Mouse (Mus musculus): Measurements from ENCODE around the gene Chchd2. TPM values are rescaled to one million over a fixed set of nuclear protein-coding genes. Genes with fewer than 3 reads are reported as not detected.
"Not testable (repeated sequence)": the region's sequence is repeated elsewhere in the genome, so short reads cannot be mapped to it uniquely, and the experiment has no call there.

The Chchd2 gene
- polyA plus RNA-seq, 1 experiment from 2014 or later, result 871 TPM

- H3K4me1 ChIP-seq (ENCODE audit: control insufficient read depth, insufficient read depth, low read length), result peaks cover 2% of the 10 kb centered on the region; the same call in 1 of the 2 replicates
- WGBS (ENCODE audit: insufficient replicate concordance), result 2% methylated on average over 44 of the region's 44 CpGs
- peak; percentile 93 for ATAC-seq (replicated peaks; ENCODE audit: insufficient number of reproducible peaks, low FRiP score, low TSS enrichment)
These were observed 8.2 kb upstream of the Chchd2 start, which contains the start of gene Zbed5 for GRCm38 (mm10) chr5:129895198-129896088. TSS of gene Zbed5 (plus strand) at chr5:129895723.

GRCm38 (mm10) chr5:129890390-129890789 is 3.1 kb upstream of the Chchd2 start:
- WGBS (ENCODE audit: insufficient replicate concordance), result 72% methylated on average over 4 of the region's 7 CpGs
- not testable (repeated sequence) for H3K9ac ChIP-seq (ENCODE audit: low read depth, low read length); ATAC-seq (replicated peaks; ENCODE audit: insufficient number of reproducible peaks, low FRiP score, low TSS enrichment); H3K27me3 ChIP-seq (ENCODE audit: control insufficient read depth, insufficient read depth, low read length); H3K4me1 ChIP-seq (ENCODE audit: control insufficient read depth, insufficient read depth, low read length); H3K4me3 ChIP-seq (ENCODE audit: low read depth, low read length); H3K27ac ChIP-seq (ENCODE audit: low read depth, low read length); H3K36me3 ChIP-seq (ENCODE audit: control insufficient read depth, insufficient read depth, low read length); H3K4me2 ChIP-seq; H3K9me3 ChIP-seq (replicated peaks; ENCODE audit: control insufficient read depth, low read length)

More at GRCm38 (mm10) chr5:129895198-129896088, 8.2 kb upstream of the Chchd2 start, which contains the start of gene Zbed5:
- H3K36me3 ChIP-seq (ENCODE audit: control insufficient read depth, insufficient read depth, low read length), result no peaks in the 10 kb centered on the region
- no peak within 1 kb of the TSS for H3K27ac ChIP-seq (ENCODE audit: low read depth, low read length)
- peak within 1 kb of the TSS; percentile 64 for H3K4me3 ChIP-seq (ENCODE audit: low read depth, low read length)
- H3K9me3 ChIP-seq (replicated peaks; ENCODE audit: control insufficient read depth, low read length), result no peaks in the 10 kb centered on the region
- no peaks in the 10 kb centered on the region for H3K27me3 ChIP-seq (ENCODE audit: control insufficient read depth, insufficient read depth, low read length)
- H3K4me2 ChIP-seq, result peak within 1 kb of the TSS; percentile 79
- H3K9ac ChIP-seq (ENCODE audit: low read depth, low read length), result peak within 1 kb of the TSS; percentile 69

GRCm38 (mm10) chr5:129886271-129886670 is 999 bp downstream of the Chchd2 start:
- H3K36me3 ChIP-seq (ENCODE audit: control insufficient read depth, insufficient read depth, low read length), result peaks cover 17% of the 10 kb centered on the region
- H3K9me3 ChIP-seq (replicated peaks; ENCODE audit: control insufficient read depth, low read length), result no peaks in the 10 kb centered on the region
- peak overlapping the region; percentile 93 for H3K9ac ChIP-seq (ENCODE audit: low read depth, low read length)
- ATAC-seq (replicated peaks; ENCODE audit: insufficient number of reproducible peaks, low FRiP score, low TSS enrichment), result no peak
- H3K27ac ChIP-seq (ENCODE audit: low read depth, low read length), result peak overlapping the region; percentile 95
- H3K4me2 ChIP-seq, result peak overlapping the region; percentile 93
- peaks cover 3% of the 10 kb centered on the region; the same call in 1 of the 2 replicates for H3K4me1 ChIP-seq (ENCODE audit: control insufficient read depth, insufficient read depth, low read length)
- peak overlapping the region; percentile 85 for H3K4me3 ChIP-seq (ENCODE audit: low read depth, low read length)
- 26% methylated on average over 10 of the region's 10 CpGs for WGBS (ENCODE audit: insufficient replicate concordance)
- H3K27me3 ChIP-seq (ENCODE audit: control insufficient read depth, insufficient read depth, low read length), result no peaks in the 10 kb centered on the region

GRCm38 (mm10) chr5:129879888-129880287 is 7.4 kb downstream of the Chchd2 start:
- 71% methylated on average over 3 of the region's 3 CpGs for WGBS (ENCODE audit: insufficient replicate concordance)

GRCm38 (mm10) chr5:129878946-129879345 is 8.3 kb downstream of the Chchd2 start:
- H3K4me3 ChIP-seq (ENCODE audit: low read depth, low read length), result no peak overlapping the region
- no peak overlapping the region for H3K27ac ChIP-seq (ENCODE audit: low read depth, low read length)
- H3K9me3 ChIP-seq (replicated peaks; ENCODE audit: control insufficient read depth, low read length), result no peaks in the 10 kb centered on the region
- WGBS (ENCODE audit: insufficient replicate concordance), result 36% methylated on average over 2 of the region's 2 CpGs
- H3K4me2 ChIP-seq, result no peak overlapping the region
- ATAC-seq (replicated peaks; ENCODE audit: insufficient number of reproducible peaks, low FRiP score, low TSS enrichment), result no peak
- peaks cover 15% of the 10 kb centered on the region for H3K36me3 ChIP-seq (ENCODE audit: control insufficient read depth, insufficient read depth, low read length)
- no peaks in the 10 kb centered on the region for H3K27me3 ChIP-seq (ENCODE audit: control insufficient read depth, insufficient read depth, low read length)
- H3K4me1 ChIP-seq (ENCODE audit: control insufficient read depth, insufficient read depth, low read length), result peaks cover 8% of the 10 kb centered on the region
- H3K9ac ChIP-seq (ENCODE audit: low read depth, low read length), result no peak overlapping the region

More at GRCm38 (mm10) chr5:129879888-129880287, 7.4 kb downstream of the Chchd2 start:
- Histone ChIP-seq H3K27me3 (ENCODE audit: control insufficient read depth, insufficient read depth, low read length) (no peaks in the 10 kb centered on the region), H3K9ac (ENCODE audit: low read depth, low read length) (no peak overlapping the region), H3K4me1 (ENCODE audit: control insufficient read depth, insufficient read depth, low read length) (peaks cover 8% of the 10 kb centered on the region), H3K4me2 (no peak overlapping the region), H3K36me3 (ENCODE audit: control insufficient read depth, insufficient read depth, low read length) (peaks cover 21% of the 10 kb centered on the region), H3K9me3 (replicated peaks; ENCODE audit: control insufficient read depth, low read length) (no peaks in the 10 kb centered on the region), H3K27ac (ENCODE audit: low read depth, low read length) (no peak overlapping the region), H3K4me3 (ENCODE audit: low read depth, low read length) (no peak overlapping the region)
- no peak for ATAC-seq (replicated peaks; ENCODE audit: insufficient number of reproducible peaks, low FRiP score, low TSS enrichment)

- WGBS (ENCODE audit: insufficient replicate concordance), result 56% methylated on average over 9 of the region's 9 CpGs
- Histone ChIP-seq H3K4me1 (ENCODE audit: control insufficient read depth, insufficient read depth, low read length) (peaks cover 8% of the 10 kb centered on the region), H3K27ac (ENCODE audit: low read depth, low read length) (0 out of 2 replicates have a peak overlapping the region, but pooled peaks have one; percentile 10), H3K4me3 (ENCODE audit: low read depth, low read length) (no peak overlapping the region), H3K4me2 (no peak overlapping the region), H3K36me3 (ENCODE audit: control insufficient read depth, insufficient read depth, low read length) (peaks cover 12% of the 10 kb centered on the region), H3K9me3 (replicated peaks; ENCODE audit: control insufficient read depth, low read length) (no peaks in the 10 kb centered on the region), H3K9ac (ENCODE audit: low read depth, low read length) (no peak overlapping the region), H3K27me3 (ENCODE audit: control insufficient read depth, insufficient read depth, low read length) (no peaks in the 10 kb centered on the region)
- no peak for ATAC-seq (replicated peaks; ENCODE audit: insufficient number of reproducible peaks, low FRiP score, low TSS enrichment)
These were observed 9.4 kb downstream of the Chchd2 start for GRCm38 (mm10) chr5:129877731-129878455.

- no peak overlapping the region for H3K27ac ChIP-seq (ENCODE audit: low read depth, low read length)
- H3K9me3 ChIP-seq (replicated peaks; ENCODE audit: control insufficient read depth, low read length), result no peaks in the 10 kb centered on the region
- H3K36me3 ChIP-seq (ENCODE audit: control insufficient read depth, insufficient read depth, low read length), result no peaks in the 10 kb centered on the region; the same call in 1 of the 2 replicates
- no peaks in the 10 kb centered on the region for H3K27me3 ChIP-seq (ENCODE audit: control insufficient read depth, insufficient read depth, low read length)
- H3K9ac ChIP-seq (ENCODE audit: low read depth, low read length), result no peak overlapping the region
- no peak for ATAC-seq (replicated peaks; ENCODE audit: insufficient number of reproducible peaks, low FRiP score, low TSS enrichment)
- WGBS (ENCODE audit: insufficient replicate concordance), result 75% methylated on average over 11 of the region's 11 CpGs
- H3K4me1 ChIP-seq (ENCODE audit: control insufficient read depth, insufficient read depth, low read length), result peaks cover 8% of the 10 kb centered on the region
- no peak overlapping the region for H3K4me3 ChIP-seq (ENCODE audit: low read depth, low read length)
- no peak overlapping the region for H3K4me2 ChIP-seq
These were observed 12.2 kb downstream of the Chchd2 start for GRCm38 (mm10) chr5:129875098-129875497.

- no peak for ATAC-seq (replicated peaks; ENCODE audit: insufficient number of reproducible peaks, low FRiP score, low TSS enrichment)
- Histone ChIP-seq H3K9ac (ENCODE audit: low read depth, low read length) (no peak overlapping the region), H3K4me2 (no peak overlapping the region), H3K36me3 (ENCODE audit: control insufficient read depth, insufficient read depth, low read length) (no peaks in the 10 kb centered on the region), H3K9me3 (replicated peaks; ENCODE audit: control insufficient read depth, low read length) (no peaks in the 10 kb centered on the region), H3K27me3 (ENCODE audit: control insufficient read depth, insufficient read depth, low read length) (no peaks in the 10 kb centered on the region), H3K27ac (ENCODE audit: low read depth, low read length) (no peak overlapping the region), H3K4me3 (ENCODE audit: low read depth, low read length) (no peak overlapping the region), H3K4me1 (ENCODE audit: control insufficient read depth, insufficient read depth, low read length) (peaks cover 8% of the 10 kb centered on the region)
- WGBS (ENCODE audit: insufficient replicate concordance), result 80% methylated on average over 12 of the region's 12 CpGs
These were observed 13.3 kb downstream of the Chchd2 start for GRCm38 (mm10) chr5:129873942-129874341.

Data from heart, embryonic 11.5 days (tissue).